Mouse (Mus musculus): ENCODE measurements around the gene 4930556J24Rik. TPM values are rescaled to one million over a fixed set of nuclear protein-coding genes. Genes with fewer than 3 reads are reported as not detected.

The 4930556J24Rik gene
- polyA plus RNA-seq, 1 experiment from 2014 or later = not detected

DNA sequence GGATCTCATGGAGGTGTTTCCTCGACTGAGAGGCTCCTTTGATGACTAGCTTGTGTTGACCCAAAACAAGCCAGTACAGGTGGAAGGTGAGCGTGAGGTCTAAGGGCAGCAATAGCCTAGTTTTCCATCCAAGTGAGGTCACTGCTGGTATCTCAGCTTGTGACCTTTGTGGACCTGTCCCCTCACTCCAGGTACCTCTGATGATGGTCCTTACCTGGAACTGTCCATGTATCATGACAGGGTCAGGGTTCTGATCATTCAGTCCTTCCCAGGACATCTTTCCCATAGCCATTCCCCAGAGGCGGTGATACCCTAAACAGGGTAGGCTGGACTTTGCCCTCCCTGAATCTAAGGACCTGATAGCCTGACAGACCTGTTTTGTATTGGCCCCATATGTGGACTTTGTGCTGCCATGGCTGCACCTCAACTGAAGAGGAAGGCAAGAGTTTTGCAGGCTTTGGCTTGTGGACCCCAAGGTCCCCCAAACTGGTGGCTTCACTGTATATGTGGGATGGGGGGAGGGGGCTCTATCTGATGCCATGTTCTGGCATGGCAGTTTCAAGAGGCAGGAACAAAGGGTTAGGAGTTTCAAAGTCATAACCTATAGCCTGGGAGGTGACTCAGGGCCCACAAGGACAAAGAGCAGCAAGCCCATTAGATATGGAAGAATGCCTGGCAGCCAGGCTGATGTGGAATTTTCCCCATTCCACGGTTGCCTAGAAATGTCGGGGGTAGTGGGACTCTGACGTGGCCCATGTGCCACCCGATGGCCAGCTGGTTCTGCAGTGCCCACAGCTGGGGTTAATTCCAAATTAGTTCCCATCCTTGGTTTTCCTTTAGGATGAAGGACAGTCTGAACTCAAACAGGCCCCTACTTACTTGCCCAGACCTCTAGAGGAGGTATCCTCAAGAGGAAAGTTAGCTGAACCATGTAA, 6.0 kb upstream of the 4930556J24Rik start:
- Histone ChIP-seq H3K27ac (ENCODE audit: low read depth, low read length) (no peak overlapping the region), H3K9ac (ENCODE audit: low read length) (no peak overlapping the region), H3K4me3 (ENCODE audit: low read depth, low read length) (no peak overlapping the region), H3K9me3 (ENCODE audit: control insufficient read depth, low read length) (no peaks in the 10 kb centered on the region), H3K36me3 (ENCODE audit: control insufficient read depth, insufficient read depth, low read length) (no peaks in the 10 kb centered on the region; the same call in 1 of the 2 replicates), H3K27me3 (ENCODE audit: control insufficient read depth, insufficient read depth, low read length) (peaks cover 4% of the 10 kb centered on the region), H3K4me1 (replicated peaks; ENCODE audit: control insufficient read depth, insufficient read depth, low read length) (peaks cover 2% of the 10 kb centered on the region; the same call in 1 of the 2 replicates), H3K4me2 (ENCODE audit: low read depth, low read length, severe bottlenecking) (no peak overlapping the region)
- 75% methylated on average over 7 of the region's 7 CpGs for WGBS
- no peak for ATAC-seq (replicated peaks; ENCODE audit: low FRiP score)
- DNase-seq (ENCODE audit: low spot score) = no peak

DNA sequence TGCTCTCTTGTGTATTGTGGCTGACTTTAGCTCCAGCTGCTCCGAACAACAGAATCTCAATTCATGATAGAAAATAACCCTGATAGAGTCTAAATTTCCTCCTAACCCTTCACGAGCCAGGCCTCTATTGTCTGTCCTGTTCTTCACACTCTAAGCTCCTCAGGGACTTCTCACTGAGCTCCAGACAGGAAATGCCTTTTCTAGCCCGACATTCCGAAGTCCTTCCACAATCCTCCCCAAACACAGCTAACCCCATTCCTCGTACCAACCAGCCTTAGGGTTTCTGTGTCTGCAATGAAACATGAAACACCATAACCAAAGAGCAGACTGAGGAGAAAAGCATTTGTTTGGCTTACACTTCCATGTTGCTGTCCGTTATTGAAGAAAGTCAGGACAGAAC, 5.0 kb upstream of the 4930556J24Rik start:
- no peak overlapping the region for H3K9ac ChIP-seq (ENCODE audit: low read length)
- H3K27ac ChIP-seq (ENCODE audit: low read depth, low read length) = no peak overlapping the region
- DNase-seq (ENCODE audit: low spot score) (no peak), ATAC-seq (replicated peaks; ENCODE audit: low FRiP score) (no peak)
- H3K4me2 ChIP-seq (ENCODE audit: low read depth, low read length, severe bottlenecking) = no peak overlapping the region
- peaks cover 4% of the 10 kb centered on the region for H3K27me3 ChIP-seq (ENCODE audit: control insufficient read depth, insufficient read depth, low read length)
- H3K36me3 ChIP-seq (ENCODE audit: control insufficient read depth, insufficient read depth, low read length) = no peaks in the 10 kb centered on the region; the same call in 1 of the 2 replicates
- 82% methylated on average over 6 of the region's 6 CpGs for WGBS
- peaks cover 2% of the 10 kb centered on the region; the same call in 1 of the 2 replicates for H3K4me1 ChIP-seq (replicated peaks; ENCODE audit: control insufficient read depth, insufficient read depth, low read length)
- no peak overlapping the region for H3K4me3 ChIP-seq (ENCODE audit: low read depth, low read length)
- no peaks in the 10 kb centered on the region for H3K9me3 ChIP-seq (ENCODE audit: control insufficient read depth, low read length)

DNA sequence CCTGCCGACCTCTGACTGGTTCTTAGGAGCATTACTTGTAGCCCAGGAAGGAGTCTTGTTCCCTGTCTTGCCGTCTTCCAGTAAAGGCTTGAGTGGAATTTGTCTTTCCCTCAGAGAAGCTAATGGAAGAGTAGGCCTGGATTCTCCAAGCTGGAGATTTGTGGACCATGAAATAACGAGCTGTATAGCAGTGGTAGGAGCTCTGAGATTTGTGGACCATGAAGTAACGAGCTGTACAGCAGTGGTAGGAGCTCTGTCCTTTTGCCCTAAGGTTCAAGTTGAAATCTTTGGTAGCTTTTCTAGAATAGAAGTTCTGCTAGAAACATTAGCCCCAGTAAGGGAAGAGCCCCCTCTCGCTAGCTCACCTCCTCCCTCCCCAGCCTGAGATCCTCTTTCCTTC, 1.8 kb upstream of the 4930556J24Rik start:
- ATAC-seq (replicated peaks; ENCODE audit: low FRiP score) (no peak), DNase-seq (ENCODE audit: low spot score) (no peak)
- no peaks in the 10 kb centered on the region; the same call in 1 of the 2 replicates for H3K27me3 ChIP-seq (ENCODE audit: control insufficient read depth, insufficient read depth, low read length)
- H3K4me2 ChIP-seq (ENCODE audit: low read depth, low read length, severe bottlenecking) = no peak overlapping the region
- H3K27ac ChIP-seq (ENCODE audit: low read depth, low read length) = no peak overlapping the region
- H3K4me3 ChIP-seq (ENCODE audit: low read depth, low read length) = no peak overlapping the region
- peaks cover 3% of the 10 kb centered on the region; the same call in 1 of the 2 replicates for H3K36me3 ChIP-seq (ENCODE audit: control insufficient read depth, insufficient read depth, low read length)
- no peak overlapping the region for H3K9ac ChIP-seq (ENCODE audit: low read length)
- 91% methylated on average over 5 of the region's 5 CpGs for WGBS
- H3K4me1 ChIP-seq (replicated peaks; ENCODE audit: control insufficient read depth, insufficient read depth, low read length) = no peaks in the 10 kb centered on the region; the same call in 1 of the 2 replicates
- H3K9me3 ChIP-seq (ENCODE audit: control insufficient read depth, low read length) = no peaks in the 10 kb centered on the region

DNA sequence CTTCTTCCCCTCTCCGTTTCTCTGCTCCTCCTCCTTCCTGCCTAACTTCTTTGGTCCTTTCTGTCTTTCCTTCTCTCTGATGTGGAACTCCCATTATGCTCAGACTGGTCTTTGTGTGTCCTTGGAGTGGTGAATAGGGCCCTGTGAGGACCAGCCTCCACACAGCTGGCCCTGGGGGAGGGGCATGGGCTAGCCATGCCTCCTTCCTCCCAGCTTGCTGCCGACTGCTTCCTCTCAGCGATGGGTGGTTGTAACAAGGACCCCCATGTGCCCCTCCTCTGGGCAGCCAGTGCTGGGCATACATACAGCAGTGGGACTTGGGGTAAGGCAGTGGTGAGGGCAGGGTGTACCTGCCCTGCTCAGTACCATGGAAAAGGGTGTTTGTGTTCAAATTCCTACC, 2.3 kb downstream of the 4930556J24Rik start:
- ATAC-seq (replicated peaks; ENCODE audit: low FRiP score) (no peak), DNase-seq (ENCODE audit: low spot score) (no peak)
- Histone ChIP-seq H3K4me3 (ENCODE audit: low read depth, low read length) (no peak overlapping the region), H3K27ac (ENCODE audit: low read depth, low read length) (no peak overlapping the region), H3K4me2 (ENCODE audit: low read depth, low read length, severe bottlenecking) (no peak overlapping the region), H3K9me3 (ENCODE audit: control insufficient read depth, low read length) (no peaks in the 10 kb centered on the region), H3K4me1 (replicated peaks; ENCODE audit: control insufficient read depth, insufficient read depth, low read length) (no peaks in the 10 kb centered on the region), H3K27me3 (ENCODE audit: control insufficient read depth, insufficient read depth, low read length) (no peaks in the 10 kb centered on the region), H3K9ac (ENCODE audit: low read length) (no peak overlapping the region), H3K36me3 (ENCODE audit: control insufficient read depth, insufficient read depth, low read length) (peaks cover 12% of the 10 kb centered on the region)
- WGBS = 60% methylated on average over 3 of the region's 3 CpGs

DNA sequence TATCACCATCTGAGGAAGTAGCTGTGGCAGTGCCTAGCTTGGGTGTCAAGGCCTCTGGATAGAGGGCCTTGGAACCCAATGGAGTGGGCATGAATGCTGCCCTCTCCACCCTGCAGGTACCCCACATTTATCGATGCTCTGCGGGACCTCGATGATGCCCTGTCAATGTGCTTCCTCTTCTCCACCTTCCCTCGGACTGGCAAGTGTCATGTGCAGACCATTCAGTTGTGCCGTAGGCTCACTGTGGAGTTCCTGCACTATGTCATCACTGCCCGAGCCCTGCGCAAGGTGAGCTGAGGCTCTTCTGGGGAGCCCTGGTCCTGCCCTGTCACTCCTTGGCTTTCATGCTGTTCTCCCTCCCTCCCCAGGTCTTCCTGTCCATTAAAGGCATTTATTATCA, 3.5 kb downstream of the 4930556J24Rik start:
- Histone ChIP-seq H3K9ac (ENCODE audit: low read length) (no peak overlapping the region), H3K27ac (ENCODE audit: low read depth, low read length) (no peak overlapping the region), H3K4me2 (ENCODE audit: low read depth, low read length, severe bottlenecking) (no peak overlapping the region), H3K9me3 (ENCODE audit: control insufficient read depth, low read length) (no peaks in the 10 kb centered on the region), H3K27me3 (ENCODE audit: control insufficient read depth, insufficient read depth, low read length) (no peaks in the 10 kb centered on the region), H3K4me1 (replicated peaks; ENCODE audit: control insufficient read depth, insufficient read depth, low read length) (no peaks in the 10 kb centered on the region), H3K36me3 (ENCODE audit: control insufficient read depth, insufficient read depth, low read length) (peaks cover 14% of the 10 kb centered on the region), H3K4me3 (ENCODE audit: low read depth, low read length) (no peak overlapping the region)
- peak; percentile 31 for DNase-seq (ENCODE audit: low spot score)
- WGBS = 96% methylated on average over 7 of the region's 7 CpGs
- ATAC-seq (replicated peaks; ENCODE audit: low FRiP score) = no peak

DNA sequence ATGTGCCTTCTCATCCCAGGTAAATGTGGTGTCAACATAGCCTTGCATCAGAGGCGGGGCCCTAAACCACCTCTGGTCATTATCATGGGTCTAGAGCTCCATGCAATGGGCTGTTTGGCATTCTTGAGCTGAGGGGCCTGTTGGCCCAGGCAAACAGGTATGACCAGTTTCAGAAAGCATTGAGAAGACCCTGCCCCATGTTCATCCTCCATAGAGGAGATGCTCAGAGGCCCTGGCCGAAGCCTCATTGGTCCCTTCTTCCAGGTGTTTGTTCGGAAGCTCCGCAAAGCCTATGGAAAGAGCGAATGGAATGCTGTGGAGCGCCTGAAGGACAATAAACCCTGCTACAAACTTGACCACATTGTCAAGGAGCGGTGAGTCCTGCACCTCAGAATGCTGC, 6.2 kb downstream of the 4930556J24Rik start:
- 95% methylated on average over 7 of the region's 7 CpGs for WGBS
- no peak overlapping the region for H3K4me2 ChIP-seq (ENCODE audit: low read depth, low read length, severe bottlenecking)
- H3K27ac ChIP-seq (ENCODE audit: low read depth, low read length) = no peak overlapping the region
- H3K4me1 ChIP-seq (replicated peaks; ENCODE audit: control insufficient read depth, insufficient read depth, low read length) = no peaks in the 10 kb centered on the region
- H3K9me3 ChIP-seq (ENCODE audit: control insufficient read depth, low read length) = no peaks in the 10 kb centered on the region
- peaks cover 14% of the 10 kb centered on the region for H3K36me3 ChIP-seq (ENCODE audit: control insufficient read depth, insufficient read depth, low read length)
- no peaks in the 10 kb centered on the region for H3K27me3 ChIP-seq (ENCODE audit: control insufficient read depth, insufficient read depth, low read length)
- peak; percentile 43 for DNase-seq (ENCODE audit: low spot score)
- no peak for ATAC-seq (replicated peaks; ENCODE audit: low FRiP score)
- H3K4me3 ChIP-seq (ENCODE audit: low read depth, low read length) = no peak overlapping the region
- H3K9ac ChIP-seq (ENCODE audit: low read length) = no peak overlapping the region

DNA sequence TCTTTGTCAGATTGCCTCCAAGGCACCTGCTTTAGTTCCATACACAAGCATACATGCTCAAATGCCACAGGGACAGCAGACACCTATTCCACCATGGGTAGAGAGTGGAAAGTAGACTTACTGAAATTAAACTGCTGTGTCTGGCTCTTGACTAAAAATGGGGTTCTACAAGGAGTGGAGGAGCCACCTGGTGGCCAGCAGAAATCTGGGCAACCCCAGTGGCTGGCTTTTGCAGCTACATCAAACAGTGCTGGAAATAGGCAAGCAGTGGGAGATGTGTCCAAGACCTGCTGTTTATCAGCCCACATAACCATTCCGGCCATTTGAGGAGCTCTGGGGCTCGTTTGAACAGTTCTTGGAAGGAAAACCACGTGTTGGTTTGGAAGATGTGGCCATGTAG, 6.7 kb downstream of the 4930556J24Rik start:
- no peak for ATAC-seq (replicated peaks; ENCODE audit: low FRiP score)
- Histone ChIP-seq H3K27me3 (ENCODE audit: control insufficient read depth, insufficient read depth, low read length) (no peaks in the 10 kb centered on the region), H3K4me3 (ENCODE audit: low read depth, low read length) (no peak overlapping the region), H3K27ac (ENCODE audit: low read depth, low read length) (no peak overlapping the region), H3K4me2 (ENCODE audit: low read depth, low read length, severe bottlenecking) (no peak overlapping the region), H3K9me3 (ENCODE audit: control insufficient read depth, low read length) (no peaks in the 10 kb centered on the region), H3K4me1 (replicated peaks; ENCODE audit: control insufficient read depth, insufficient read depth, low read length) (peaks cover 2% of the 10 kb centered on the region; the same call in 1 of the 2 replicates), H3K9ac (ENCODE audit: low read length) (no peak overlapping the region), H3K36me3 (ENCODE audit: control insufficient read depth, insufficient read depth, low read length) (peaks cover 14% of the 10 kb centered on the region)
- DNase-seq (ENCODE audit: low spot score) = peak; percentile 39
- WGBS = 80% methylated on average over 3 of the region's 3 CpGs

DNA sequence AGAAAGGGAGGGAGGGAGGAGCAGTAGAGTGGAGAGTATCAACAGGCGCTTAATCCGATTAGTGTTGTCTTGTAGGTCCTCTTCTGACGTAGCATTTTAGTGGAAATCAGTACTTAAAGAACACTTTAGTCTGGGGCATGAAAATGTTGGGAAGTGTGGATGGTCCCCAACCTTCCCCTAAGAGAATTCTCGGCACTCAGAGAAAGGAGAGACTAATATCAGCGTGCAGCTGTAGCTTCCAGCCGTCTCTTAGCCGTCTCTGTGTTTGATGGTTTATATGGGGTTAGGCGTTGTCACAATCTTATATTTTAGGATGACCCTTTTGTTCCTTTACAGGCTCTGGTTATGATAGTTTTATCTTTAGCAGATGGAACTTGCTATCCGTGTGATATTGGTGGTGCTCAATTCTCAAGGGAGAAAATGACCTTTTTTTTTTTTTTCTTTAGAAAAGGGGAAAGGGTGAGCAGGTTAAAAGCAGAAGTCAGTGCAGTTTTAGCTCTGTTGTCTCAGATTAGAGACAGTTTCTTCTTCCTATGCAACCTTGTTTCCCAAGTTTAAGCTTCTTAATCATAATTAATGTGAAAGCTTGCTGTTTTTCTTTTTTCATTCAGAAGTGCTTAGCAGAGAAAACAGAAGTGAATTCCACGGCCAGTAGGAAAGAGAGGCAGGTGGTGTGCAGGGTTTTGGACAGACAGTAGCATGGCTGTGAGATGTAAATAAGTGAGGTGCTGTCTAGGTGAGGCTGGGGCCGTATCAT, 12.0 kb downstream of the 4930556J24Rik start:
- no peak for ATAC-seq (replicated peaks; ENCODE audit: low FRiP score)
- Histone ChIP-seq H3K9me3 (ENCODE audit: control insufficient read depth, low read length) (no peaks in the 10 kb centered on the region), H3K4me1 (replicated peaks; ENCODE audit: control insufficient read depth, insufficient read depth, low read length) (peaks cover 5% of the 10 kb centered on the region; the same call in 1 of the 2 replicates), H3K27me3 (ENCODE audit: control insufficient read depth, insufficient read depth, low read length) (no peaks in the 10 kb centered on the region), H3K4me2 (ENCODE audit: low read depth, low read length, severe bottlenecking) (peak overlapping the region; percentile 84), H3K27ac (ENCODE audit: low read depth, low read length) (no peak overlapping the region), H3K4me3 (ENCODE audit: low read depth, low read length) (peak overlapping the region; percentile 78), H3K36me3 (ENCODE audit: control insufficient read depth, insufficient read depth, low read length) (peaks cover 2% of the 10 kb centered on the region), H3K9ac (ENCODE audit: low read length) (peak overlapping the region; percentile 78)
- WGBS = 15% methylated on average over 11 of the region's 11 CpGs
- peak; percentile 6 for DNase-seq (ENCODE audit: low spot score)
